Mouse (Mus musculus) layer of hippocampus, adult 8-10 months (tissue): ENCODE measurements at regions not wholly inside any gene's neighbourhood (a gene's known extent, or its start where the extent isn't known, plus 50 kb on each side); places are given as distances from the start of the nearest gene placed in this dataset.
A peak's percentile ranks its signal among the peaks of the same experiment; 100 is the strongest.

Experiments used
- DNase-seq, 2 experiments: peaks; one replicate each; pipeline ENCODE4 v3.0.0; 2022; ENCODE audit warnings: low spot score in 2 of 2

DNA sequence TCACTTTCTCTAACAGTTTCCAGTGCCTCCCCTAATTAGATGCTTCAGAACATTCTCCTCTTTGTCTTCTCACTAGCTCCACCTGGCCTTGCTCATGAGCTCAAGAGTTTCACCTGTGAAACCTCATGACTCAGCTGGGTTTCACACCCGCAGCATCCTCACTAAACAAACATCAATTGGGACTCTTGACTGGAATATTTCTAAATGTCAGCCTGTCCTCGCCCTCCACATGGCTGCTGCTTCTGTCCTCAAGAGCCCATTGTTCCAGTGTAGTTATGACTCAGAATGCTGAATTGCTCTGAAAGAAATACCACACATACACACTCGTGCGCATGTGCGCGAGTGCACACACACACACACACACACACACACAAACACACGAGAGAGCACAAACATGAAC, 407.2 kb downstream of the Prss52 start:
- DNase-seq, result peak in 1 of 2 experiments; percentile 29

GRCm38 (mm10) chr14:64512726-64513125, 408.6 kb downstream of the Prss52 start:
- peak in 1 of 2 experiments; percentile 42 for DNase-seq

DNA sequence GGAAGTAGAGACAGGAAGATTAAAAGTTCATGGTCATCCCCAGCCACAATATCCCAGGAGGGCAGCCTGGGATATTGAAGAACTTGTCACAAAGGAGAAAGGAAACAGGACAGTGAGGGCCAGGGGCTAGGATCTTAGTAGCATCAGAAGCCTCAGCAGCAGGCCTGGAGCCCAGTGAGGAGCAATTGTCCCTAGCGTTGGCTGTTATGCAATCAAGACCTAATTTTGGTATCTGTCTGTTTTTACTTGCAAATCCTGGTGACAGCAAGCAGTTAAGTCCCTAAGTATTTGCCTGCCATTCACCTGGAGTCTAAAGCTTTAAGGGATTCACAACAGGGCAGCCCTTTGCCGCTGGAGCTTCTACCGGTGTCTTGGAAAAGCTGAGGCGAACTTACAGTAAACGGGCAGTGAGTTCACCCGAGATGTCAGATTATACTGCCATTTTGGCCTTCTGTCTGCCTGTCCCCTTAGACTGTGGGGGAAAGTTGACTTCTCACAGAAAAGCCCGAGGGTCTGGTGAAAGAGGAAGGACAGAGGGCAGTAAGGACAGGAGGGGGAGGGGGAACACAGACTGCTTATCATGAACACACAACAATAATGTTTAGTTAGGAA, 413.6 kb downstream of the Prss52 start:
- DNase-seq, result peak in 1 of 2 experiments; percentile 14

DNA sequence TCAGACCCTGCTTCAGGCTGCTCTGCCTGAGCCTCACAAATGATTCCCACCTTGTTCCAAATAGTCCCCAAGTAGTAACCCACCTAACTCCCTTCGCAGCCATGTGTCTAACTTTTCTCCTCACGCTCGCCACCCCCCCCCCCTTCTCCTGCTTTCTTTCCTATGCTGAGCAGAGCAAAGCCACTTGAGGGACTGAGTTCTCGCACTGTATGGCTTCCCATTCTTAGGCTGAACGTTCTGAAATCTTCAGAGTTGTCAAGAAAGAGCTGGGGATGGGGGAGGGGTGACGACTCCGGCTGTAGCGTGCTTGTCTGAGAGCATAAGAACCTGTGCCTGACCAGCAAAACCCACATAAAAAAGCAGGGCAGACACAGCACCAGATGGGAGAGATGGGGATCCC, 420.6 kb downstream of the Prss52 start:
- DNase-seq, result no peak

GRCm38 (mm10) chr14:64525302-64526078, 421.4 kb downstream of the Prss52 start:
- DNase-seq, result no peak

- no peak for DNase-seq
These were observed 426.5 kb downstream of the Prss52 start for GRCm38 (mm10) chr14:64530541-64530940.

- no peak for DNase-seq
These were observed 427.3 kb downstream of the Prss52 start for GRCm38 (mm10) chr14:64531221-64531949.

DNA sequence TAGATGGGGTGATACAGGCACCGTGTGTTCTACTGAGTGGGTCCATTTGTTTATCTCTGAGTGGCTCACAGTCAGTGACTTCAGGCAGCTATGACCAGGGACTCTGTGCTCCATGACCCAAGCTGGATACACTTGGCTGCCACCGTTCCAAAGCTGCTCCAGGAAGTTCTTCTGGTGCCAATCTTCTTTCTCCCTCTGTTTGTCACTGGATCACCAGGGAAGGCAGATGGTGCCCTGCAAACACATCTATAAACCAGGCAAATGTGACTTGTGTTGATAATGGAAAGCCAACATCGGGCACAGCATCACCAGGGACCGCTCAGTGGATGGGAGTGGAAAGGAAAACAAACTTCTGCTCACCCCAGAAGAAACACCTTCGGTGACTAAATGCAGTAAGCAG, 428.3 kb downstream of the Prss52 start:
- peak in 1 of 2 experiments; percentile 7 for DNase-seq

GRCm38 (mm10) chr14:64533591-64534151, 429.6 kb downstream of the Prss52 start:
- DNase-seq, result peak; percentile 44 to 47

GRCm38 (mm10) chr14:64534194-64534593, 430.1 kb downstream of the Prss52 start:
- peak in 1 of 2 experiments; percentile 12 for DNase-seq

DNA sequence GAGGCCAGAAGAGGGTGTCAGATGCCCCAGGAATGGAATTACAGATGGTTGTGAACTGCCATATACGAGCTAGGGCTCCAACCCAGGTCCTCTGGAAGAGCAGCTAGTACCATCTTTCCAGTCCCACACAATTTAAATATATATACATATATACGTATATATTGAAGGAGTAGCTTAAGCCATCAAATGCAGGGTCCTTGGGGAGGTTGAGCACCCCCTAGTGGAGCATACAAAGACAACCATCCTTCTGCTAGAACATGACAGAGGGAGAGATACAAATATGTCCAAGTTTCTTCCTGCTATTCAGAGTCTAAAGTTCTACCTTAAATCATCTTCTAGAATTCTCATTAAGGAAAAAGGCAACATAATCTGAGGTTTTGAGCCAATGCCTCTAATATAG, 435.4 kb downstream of the Prss52 start:
- no peak for DNase-seq

GRCm38 (mm10) chr14:64545056-64545455, 441.0 kb downstream of the Prss52 start:
- no peak for DNase-seq

DNA sequence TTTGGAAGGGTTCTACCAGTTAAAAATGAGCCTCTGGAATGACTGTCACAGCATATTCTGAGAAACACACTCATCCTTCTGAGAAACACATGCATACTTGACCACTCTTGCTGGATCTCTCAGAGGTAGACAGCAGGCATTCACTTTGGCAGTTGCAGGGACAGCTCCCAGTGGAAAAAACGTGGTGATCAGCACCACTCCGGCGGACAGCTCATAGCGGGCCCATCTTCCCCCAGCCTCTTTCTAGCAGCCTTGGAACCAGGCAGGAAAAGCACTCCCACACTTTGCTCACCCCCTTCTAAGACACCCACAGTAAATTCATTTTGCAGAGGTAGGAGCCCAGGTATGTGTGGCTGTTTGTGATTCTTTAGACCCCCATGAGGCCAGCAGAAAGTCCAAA, 442.7 kb downstream of the Prss52 start:
- no peak for DNase-seq

DNA sequence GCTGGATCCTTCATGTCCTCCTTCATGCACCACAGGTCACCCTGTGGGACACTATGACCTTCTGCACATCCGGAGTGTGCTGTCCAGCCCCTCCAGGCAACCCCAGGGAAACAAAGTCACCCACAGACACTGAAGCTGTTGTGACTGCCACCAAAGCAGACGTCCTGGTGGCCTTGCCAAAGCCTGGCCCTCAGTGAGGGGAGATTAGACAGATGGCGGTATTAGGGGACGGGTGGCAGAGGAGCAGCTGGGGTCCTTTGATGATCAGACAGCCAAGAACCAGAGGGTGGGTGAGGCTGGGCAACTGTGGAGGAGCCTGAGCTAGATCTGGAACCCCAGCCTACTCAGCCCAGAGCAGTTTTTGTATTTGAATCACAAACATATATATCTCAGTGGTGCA, 448.9 kb downstream of the Prss52 start:
- no peak for DNase-seq

DNA sequence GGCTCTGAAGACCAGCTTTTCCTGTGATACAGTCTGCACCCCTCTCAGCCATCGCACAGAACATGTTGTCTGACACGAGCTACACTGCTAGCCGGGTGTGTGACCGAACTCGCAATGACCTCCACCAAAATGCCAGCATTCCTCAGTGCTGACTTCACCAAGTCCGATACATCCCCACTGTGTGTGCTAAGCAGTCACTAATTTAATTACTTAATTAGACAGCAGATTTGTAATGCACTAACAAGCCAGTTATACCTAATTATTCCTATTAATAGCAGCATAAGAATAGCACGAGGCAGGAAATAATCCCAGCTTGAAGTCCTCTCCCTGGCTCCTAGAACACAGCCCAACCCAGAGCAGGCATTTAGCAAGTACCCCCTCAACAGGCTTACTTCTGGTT, 452.0 kb downstream of the Prss52 start:
- DNase-seq, result no peak

DNA sequence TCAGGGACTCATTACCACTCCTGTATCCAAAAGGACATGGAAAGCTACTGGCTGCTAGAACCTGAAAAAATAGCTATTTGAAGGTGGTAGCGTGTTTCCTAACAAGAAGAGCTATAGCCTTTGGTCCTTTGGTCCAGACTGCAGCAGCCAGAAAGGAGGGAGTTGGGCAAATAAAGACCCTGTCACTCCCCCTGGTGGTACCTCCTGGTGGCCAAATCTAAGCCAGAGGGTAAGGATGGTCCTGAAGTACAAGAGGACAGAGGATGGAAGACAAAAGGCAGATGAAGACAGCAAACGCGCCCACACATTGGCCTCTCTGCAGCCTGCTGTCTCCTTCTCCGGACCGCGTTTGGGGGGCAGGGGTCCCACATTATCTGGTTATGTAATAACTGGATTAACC, 453.4 kb downstream of the Prss52 start:
- no peak for DNase-seq

GRCm38 (mm10) chr14:64568689-64569088, 464.6 kb downstream of the Prss52 start:
- DNase-seq, result no peak

- DNase-seq, result no peak
These were observed 466.9 kb downstream of the Prss52 start for GRCm38 (mm10) chr14:64570951-64571350.

DNA sequence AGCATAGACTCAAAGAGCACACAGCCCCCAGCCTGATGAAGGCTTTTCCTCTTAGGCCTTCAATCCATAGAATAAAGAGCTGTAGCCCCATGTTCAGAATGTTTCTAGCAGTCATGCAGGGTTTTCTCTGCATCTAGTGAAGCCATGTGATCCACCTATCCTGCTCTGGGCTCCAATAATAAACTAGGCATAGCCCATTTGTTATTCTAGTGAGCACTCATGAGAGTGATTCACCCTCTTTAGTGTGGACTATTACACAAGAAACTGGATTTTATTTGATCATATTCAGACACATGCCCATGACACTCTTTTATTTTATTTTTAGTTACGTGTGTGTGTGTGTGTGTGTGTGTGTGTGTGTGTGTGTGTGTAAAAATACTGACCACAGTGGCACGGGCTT, 468.7 kb downstream of the Prss52 start:
- DNase-seq, result no peak

GRCm38 (mm10) chr14:64573773-64574172, 469.7 kb downstream of the Prss52 start:
- no peak for DNase-seq

- peak in 1 of 2 experiments; percentile 25 for DNase-seq
These were observed 470.2 kb downstream of the Prss52 start for GRCm38 (mm10) chr14:64574277-64574676.

- DNase-seq, result peak in 1 of 2 experiments; percentile 30
These were observed 470.7 kb downstream of the Prss52 start for GRCm38 (mm10) chr14:64574773-64575172.
